Mouse (Mus musculus) hindbrain, embryonic 11.5 days (tissue): Measurements from ENCODE around the gene Bcl2. TPM values are rescaled to one million over a fixed set of nuclear protein-coding genes. Genes with fewer than 3 reads are reported as not detected.

ENCODE experiments used
- ATAC-seq: fragments of 200-750 bp; cut with Nextera tagmentation; 2 replicates; pipeline ENCODE4 v1.8.0; 2017; ENCODE audit warnings: mild to moderate bottlenecking, moderate TSS enrichment, moderate library complexity; ENCODE audit not compliant: low FRiP score
- DNase-seq: peaks from one replicate; pipeline ENCODE4 v3.0.0-alpha.2; 2015; ENCODE audit warnings: low spot score
- H3K27ac ChIP-seq: fragments of 300-500 bp; sonication (generic); 2 replicates; pipeline ENCODE4 v1.5.1; 2014; ENCODE audit warnings: mild to moderate bottlenecking, low read depth, low read length
- H3K27me3 ChIP-seq: fragments of 300-500 bp; sonication (generic); 2 replicates; pipeline ENCODE4 v1.6.1; 2014; ENCODE audit warnings: mild to moderate bottlenecking, low read length, moderate library complexity, mixed read lengths; ENCODE audit not compliant: control insufficient read depth, insufficient read depth
- H3K36me3 ChIP-seq: fragments of 300-500 bp; sonication (generic); 2 replicates; pipeline ENCODE4 v1.6.1; 2014; ENCODE audit warnings: mild to moderate bottlenecking, low read length, moderate library complexity, mixed read lengths; ENCODE audit not compliant: control insufficient read depth, insufficient read depth
- H3K4me1 ChIP-seq: fragments of 300-500 bp; sonication (generic); replicated peaks from 2 replicates; pipeline ENCODE4 v1.6.1; 2014; ENCODE audit warnings: low read length, mixed read lengths; ENCODE audit not compliant: control insufficient read depth, insufficient read depth
- H3K4me2 ChIP-seq: fragments of 300-500 bp; sonication (generic); replicated peaks from 2 replicates; pipeline ENCODE4 v1.6.1; 2014; ENCODE audit warnings: mild to moderate bottlenecking, low read depth, low read length
- H3K4me3 ChIP-seq: fragments of 300-500 bp; sonication (generic); 2 replicates; pipeline ENCODE4 v1.5.1; 2014; ENCODE audit warnings: low read depth, low read length
- H3K9ac ChIP-seq: fragments of 300-500 bp; sonication (generic); 2 replicates; pipeline ENCODE4 v1.6.1; 2014; ENCODE audit warnings: low read depth, low read length
- H3K9me3 ChIP-seq: fragments of 300-500 bp; sonication (generic); 2 replicates; pipeline ENCODE4 v1.6.1; 2016; ENCODE audit warnings: low read length; ENCODE audit not compliant: control insufficient read depth
- WGBS: fragments of 180-500 bp; shearing (Covaris S2); extraction: QIAGEN DNeasy Blood & Tissue Kit; methylation state at CpG from one replicate; pipeline ENCODE4 v1.1.7; 2014; 5-methylcytosine and 5-hydroxymethylcytosine counted together
- polyA plus RNA-seq: library from polyadenylated mRNA; unstranded; fragments of >200 nt; fragmentation: Nextera tagmentation; extraction: Ambion mirVana; gene quantifications from 2 replicates; pipeline ENCODE4 v1.2.1, GENCODE M21; 2014

The Bcl2 gene
- polyA plus RNA-seq, 1 experiment from 2014 or later, result 6.9 TPM

DNA sequence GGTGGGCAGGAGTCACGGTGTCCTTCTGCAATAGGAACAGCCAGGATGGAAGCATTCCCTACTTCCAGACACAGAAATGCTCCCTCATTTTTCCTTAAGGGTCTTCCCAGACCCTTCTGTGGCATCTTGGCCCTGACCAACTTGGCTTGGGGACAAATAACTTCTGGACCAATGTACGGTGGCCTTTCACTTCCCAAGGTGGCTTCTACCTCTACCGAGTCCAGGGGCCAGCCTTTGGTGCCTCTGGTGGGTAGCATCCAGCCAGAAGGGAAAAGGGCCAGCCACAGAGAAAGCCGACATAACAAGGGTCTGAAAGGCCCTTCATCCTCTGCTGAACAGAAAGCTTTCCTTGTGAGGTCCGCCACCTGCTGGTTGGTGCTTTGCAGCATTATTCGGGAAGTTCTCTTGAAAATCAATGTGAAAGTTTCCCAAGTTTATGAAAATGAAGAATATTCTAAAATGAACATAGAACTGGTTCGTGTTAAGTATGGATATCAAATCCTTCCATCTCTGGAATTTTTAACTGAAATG is 3.1 kb upstream of the Bcl2 start:
- no peak overlapping the region for H3K4me2 ChIP-seq
- no peak for ATAC-seq
- H3K4me3 ChIP-seq, result no peak overlapping the region
- no peaks in the 10 kb centered on the region; the same call in 1 of the 2 replicates for H3K4me1 ChIP-seq
- H3K27me3 ChIP-seq, result no peaks in the 10 kb centered on the region; the same call in 1 of the 2 replicates
- DNase-seq, result peak; percentile 81
- WGBS, result 34% methylated on average over 7 of the region's 7 CpGs
- no peak overlapping the region for H3K9ac ChIP-seq
- no peaks in the 10 kb centered on the region for H3K36me3 ChIP-seq
- no peaks in the 10 kb centered on the region for H3K9me3 ChIP-seq
- no peak overlapping the region for H3K27ac ChIP-seq

DNA sequence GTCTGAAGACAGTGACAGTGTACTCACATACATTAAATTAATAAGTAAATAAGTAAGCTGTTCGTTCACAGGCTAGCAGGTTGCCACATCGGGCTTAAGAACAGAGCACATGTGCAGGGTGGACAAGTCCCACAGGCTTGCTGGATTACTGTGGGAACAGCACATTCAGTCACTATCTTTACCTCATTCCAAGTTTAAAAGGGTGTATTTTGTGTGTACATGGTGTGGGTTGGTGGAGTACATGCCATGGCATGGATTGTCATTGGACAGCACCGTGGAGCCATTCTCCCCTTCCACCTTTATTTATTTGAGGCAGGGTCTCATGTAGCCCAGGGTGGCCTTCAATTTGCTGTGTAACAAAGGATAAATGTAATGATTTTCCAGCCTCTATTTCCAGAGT is 2.1 kb upstream of the Bcl2 start:
- ATAC-seq (no peak), DNase-seq (no peak)
- no peak overlapping the region for H3K9ac ChIP-seq
- 85% methylated on average over 3 of the region's 3 CpGs for WGBS
- H3K4me2 ChIP-seq, result no peak overlapping the region
- no peak overlapping the region for H3K27ac ChIP-seq
- no peaks in the 10 kb centered on the region; the same call in 1 of the 2 replicates for H3K27me3 ChIP-seq
- no peaks in the 10 kb centered on the region for H3K9me3 ChIP-seq
- H3K36me3 ChIP-seq, result no peaks in the 10 kb centered on the region
- no peak overlapping the region for H3K4me3 ChIP-seq
- H3K4me1 ChIP-seq, result no peaks in the 10 kb centered on the region; the same call in 1 of the 2 replicates

DNA sequence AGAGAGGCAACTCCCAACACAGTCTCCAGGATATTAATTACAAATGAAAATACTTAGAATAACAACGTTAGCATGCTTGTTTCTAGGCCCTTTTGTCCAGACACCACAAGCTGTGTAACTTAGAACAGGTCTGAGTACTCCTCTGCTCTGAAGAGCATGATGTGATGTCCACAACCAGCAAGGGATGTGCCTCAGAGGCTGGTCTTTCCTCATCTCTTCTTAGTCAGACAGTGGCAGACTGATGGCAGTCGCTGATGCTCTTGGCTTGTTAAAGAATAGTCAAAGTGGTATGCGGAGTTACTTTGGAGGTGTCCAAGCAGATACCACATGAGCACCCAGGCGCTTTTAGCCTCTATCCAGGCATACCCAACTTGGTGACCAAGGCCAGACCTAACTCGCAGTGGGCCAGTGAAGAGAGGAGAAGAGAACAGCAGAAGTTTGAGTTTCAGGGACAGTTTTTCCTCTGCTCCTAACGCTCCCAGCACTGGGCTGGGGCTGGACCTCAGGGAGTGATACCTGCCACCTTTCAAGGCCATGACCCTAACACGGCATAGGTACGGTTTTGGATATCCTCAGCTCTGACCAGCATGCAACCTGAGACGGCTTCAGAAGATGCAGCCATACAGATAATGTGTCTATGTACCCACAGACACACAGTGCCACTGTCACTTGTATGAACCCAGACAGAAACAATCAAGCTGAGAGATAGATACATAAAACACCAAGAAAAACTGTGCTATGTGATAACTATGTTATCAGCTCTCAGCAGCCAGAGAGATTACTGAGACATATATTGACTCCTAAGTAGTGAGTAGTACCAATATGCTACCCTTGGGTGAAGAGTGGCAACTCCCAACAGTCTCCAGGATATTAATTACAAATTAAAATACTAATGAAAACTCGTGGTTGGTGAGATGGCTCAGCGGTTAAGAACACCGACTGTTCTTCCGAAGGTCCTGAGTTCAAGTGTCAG is 1.3 kb upstream of the Bcl2 start:
- 85% methylated on average over 13 of the region's 13 CpGs for WGBS
- no peak overlapping the region for H3K9ac ChIP-seq
- H3K4me2 ChIP-seq, result no peak overlapping the region
- no peak overlapping the region for H3K4me3 ChIP-seq
- DNase-seq, result no peak
- H3K27me3 ChIP-seq, result no peaks in the 10 kb centered on the region; the same call in 1 of the 2 replicates
- H3K4me1 ChIP-seq, result no peaks in the 10 kb centered on the region; the same call in 1 of the 2 replicates
- no peak for ATAC-seq
- no peak overlapping the region for H3K27ac ChIP-seq
- H3K36me3 ChIP-seq, result no peaks in the 10 kb centered on the region
- no peaks in the 10 kb centered on the region for H3K9me3 ChIP-seq

DNA sequence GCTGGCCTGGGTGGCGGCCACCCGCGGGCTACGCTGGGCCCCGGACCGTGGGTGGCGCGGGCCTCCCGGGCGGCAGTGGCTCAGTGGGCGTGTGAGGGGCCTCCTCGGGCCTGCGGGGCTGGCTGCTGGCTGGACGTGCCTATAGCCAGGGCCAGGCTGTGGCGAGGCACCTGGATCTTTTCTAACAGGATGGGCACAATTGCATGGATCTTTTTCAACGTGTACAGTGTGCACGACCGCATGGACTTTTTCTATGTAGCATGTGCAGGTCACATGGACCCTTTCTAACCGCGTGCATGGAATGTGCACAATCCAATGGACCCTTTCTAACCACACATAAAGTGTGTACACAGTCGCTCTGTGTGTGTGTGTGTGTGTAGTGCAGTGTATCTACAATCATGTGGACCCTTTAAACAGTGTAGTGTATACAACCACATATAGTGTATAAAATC is 482 bp upstream of the Bcl2 start:
- 8% methylated on average over 14 of the region's 21 CpGs for WGBS
- Histone ChIP-seq H3K4me3 (peak overlapping the region; percentile 74), H3K27ac (peak overlapping the region; percentile 79), H3K4me1 (no peaks in the 10 kb centered on the region; the same call in 1 of the 2 replicates), H3K4me2 (peak overlapping the region; percentile 66), H3K27me3 (no peaks in the 10 kb centered on the region; the same call in 1 of the 2 replicates), H3K36me3 (no peaks in the 10 kb centered on the region), H3K9me3 (no peaks in the 10 kb centered on the region), H3K9ac (peak overlapping the region; percentile 88)
- peak; percentile 59 for DNase-seq
- peak; percentile 86 for ATAC-seq

DNA sequence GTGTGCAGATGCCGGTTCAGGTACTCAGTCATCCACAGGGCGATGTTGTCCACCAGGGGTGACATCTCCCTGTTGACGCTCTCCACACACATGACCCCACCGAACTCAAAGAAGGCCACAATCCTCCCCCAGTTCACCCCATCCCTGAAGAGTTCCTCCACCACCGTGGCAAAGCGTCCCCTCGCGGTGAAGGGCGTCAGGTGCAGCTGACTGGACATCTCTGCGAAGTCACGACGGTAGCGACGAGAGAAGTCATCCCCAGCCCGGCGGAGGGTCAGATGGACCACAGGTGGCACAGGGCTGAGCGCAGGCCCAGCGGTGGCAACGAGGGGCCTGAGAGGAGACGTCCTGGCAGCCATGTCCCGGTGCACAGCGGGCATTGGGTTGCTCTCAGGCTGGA is 1.7 kb downstream of the Bcl2 start:
- H3K9ac ChIP-seq, result no peak overlapping the region
- H3K27ac ChIP-seq, result no peak overlapping the region
- H3K9me3 ChIP-seq, result no peaks in the 10 kb centered on the region
- no peaks in the 10 kb centered on the region; the same call in 1 of the 2 replicates for H3K4me1 ChIP-seq
- H3K4me3 ChIP-seq, result peak overlapping the region; percentile 74
- DNase-seq (peak; percentile 56), ATAC-seq (peak; percentile 10; the same call in 1 of the 2 replicates)
- peak overlapping the region; percentile 66 for H3K4me2 ChIP-seq
- no peaks in the 10 kb centered on the region; the same call in 1 of the 2 replicates for H3K27me3 ChIP-seq
- H3K36me3 ChIP-seq, result no peaks in the 10 kb centered on the region
- WGBS, result 12% methylated on average over 22 of the region's 22 CpGs

DNA sequence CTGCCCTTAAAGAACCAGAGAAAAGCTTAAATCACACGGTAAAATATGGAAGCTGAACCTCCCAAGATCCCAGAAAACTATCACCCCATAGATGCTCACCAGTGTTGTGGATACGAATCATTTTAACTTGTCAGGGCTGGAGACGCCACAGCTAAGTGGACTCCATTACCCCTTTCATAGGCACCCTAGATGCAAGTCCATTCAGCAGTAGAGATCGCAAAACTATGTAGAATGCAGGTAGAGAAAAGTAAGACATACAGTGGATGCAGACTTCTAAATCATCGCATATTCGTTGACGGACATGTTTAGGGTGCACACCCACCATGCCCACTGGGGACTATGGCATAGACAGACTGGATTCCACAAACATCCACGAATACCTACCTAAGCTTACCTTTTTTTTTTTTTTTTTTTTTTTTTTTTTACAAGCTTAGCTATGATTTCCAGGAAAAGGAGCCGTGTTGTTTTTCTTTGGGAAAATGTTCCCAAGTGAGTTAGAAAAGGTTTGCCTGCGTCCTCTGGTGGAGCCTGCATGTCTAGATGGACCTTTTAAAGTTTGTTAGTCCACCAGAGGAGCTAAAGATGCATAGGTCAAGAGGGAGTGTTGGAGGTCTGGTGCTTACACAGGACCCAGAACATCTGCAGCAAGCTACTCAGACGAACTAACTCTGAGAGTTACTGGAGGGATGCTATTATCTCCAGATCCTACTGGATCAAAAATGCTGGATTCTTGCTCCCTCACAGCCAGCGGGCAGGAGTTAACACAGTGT is 2.5 kb downstream of the Bcl2 start:
- no peak for DNase-seq
- peak overlapping the region; percentile 66 for H3K4me2 ChIP-seq
- no peaks in the 10 kb centered on the region; the same call in 1 of the 2 replicates for H3K27me3 ChIP-seq
- 71% methylated on average over 12 of the region's 12 CpGs for WGBS
- no peaks in the 10 kb centered on the region for H3K36me3 ChIP-seq
- no peak for ATAC-seq
- H3K4me1 ChIP-seq, result no peaks in the 10 kb centered on the region; the same call in 1 of the 2 replicates
- no peak overlapping the region for H3K9ac ChIP-seq
- H3K9me3 ChIP-seq, result no peaks in the 10 kb centered on the region
- peak overlapping the region; percentile 74; the same call in 1 of the 2 replicates for H3K4me3 ChIP-seq
- H3K27ac ChIP-seq, result no peak overlapping the region

DNA sequence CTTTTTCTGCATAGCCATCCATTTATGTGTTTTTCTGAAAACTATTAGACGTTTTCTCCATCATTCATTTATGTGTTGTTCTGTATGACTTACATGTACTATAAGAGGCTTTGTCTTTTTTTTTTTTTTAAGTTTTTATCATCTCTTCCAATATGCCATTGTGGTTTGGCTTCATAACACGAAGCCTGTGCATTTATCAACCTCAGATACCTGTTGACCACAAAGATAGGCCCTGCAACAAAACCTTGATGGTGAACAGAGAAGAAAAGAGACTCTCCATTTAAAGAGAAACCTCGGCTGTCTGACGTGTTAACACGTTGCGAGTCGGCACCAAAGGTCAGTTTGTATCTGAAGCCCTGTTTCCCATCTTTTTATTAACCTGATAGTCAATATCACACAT is 3.9 kb downstream of the Bcl2 start:
- H3K4me1 ChIP-seq, result no peaks in the 10 kb centered on the region; the same call in 1 of the 2 replicates
- DNase-seq, result no peak
- no peaks in the 10 kb centered on the region for H3K9me3 ChIP-seq
- H3K27ac ChIP-seq, result no peak overlapping the region
- no peak overlapping the region for H3K4me3 ChIP-seq
- H3K9ac ChIP-seq, result no peak overlapping the region
- no peaks in the 10 kb centered on the region for H3K36me3 ChIP-seq
- no peak for ATAC-seq
- H3K4me2 ChIP-seq, result no peak overlapping the region
- no peaks in the 10 kb centered on the region for H3K27me3 ChIP-seq
- 85% methylated on average over 7 of the region's 7 CpGs for WGBS
